Mouse (Mus musculus) testis, adult 2 months (tissue): Measurements from ENCODE around the gene Polr1e.

Experiments
- CTCF ChIP-seq: fragments of 200-500 bp; IDR thresholded peaks from 2 replicates; pipeline ENCODE4 v1.5.1; 2012; ENCODE audit warnings: low read depth, mild to moderate bottlenecking, inconsistent platforms, low read length, moderate library complexity; ENCODE audit not compliant: control insufficient read depth, insufficient read depth, insufficient replicate concordance
- POLR2A ChIP-seq: fragments of 200-500 bp; IDR thresholded peaks from 2 replicates; pipeline ENCODE4 v1.6.1; 2012; ENCODE audit warnings: low read depth, mild to moderate bottlenecking, inconsistent platforms, low read length, moderate library complexity; ENCODE audit not compliant: control insufficient read depth

DNA sequence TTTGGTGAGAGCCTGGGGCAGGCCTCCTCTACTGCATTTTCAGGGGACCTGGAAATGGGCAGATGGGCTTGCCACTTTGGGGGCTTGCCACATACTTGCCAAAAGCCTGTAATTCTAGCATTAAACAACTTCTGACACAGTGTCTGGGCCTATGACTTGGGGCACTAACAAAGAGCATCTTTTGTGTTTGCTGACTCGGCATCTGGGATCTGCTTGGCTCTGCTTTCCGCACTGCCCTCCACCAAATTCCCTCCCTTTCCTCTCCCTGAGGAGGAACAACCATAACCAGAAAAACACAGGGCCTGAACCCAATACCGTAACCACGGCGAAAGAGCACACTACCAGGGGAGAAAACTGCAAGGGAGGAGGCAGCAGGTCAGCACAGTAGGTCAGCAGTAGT, 27.8 kb upstream of the Polr1e start:
- TF ChIP-seq POLR2A (no peak), CTCF (no peak)
